Mouse (Mus musculus): ENCODE results near the gene Ugcg. TPM values are rescaled to one million over a fixed set of nuclear protein-coding genes. Genes with fewer than 3 reads are reported as not detected.
"Not testable (repeated sequence)": the region's sequence is repeated elsewhere in the genome, so short reads cannot be mapped to it uniquely, and the experiment has no call there.

Gene Ugcg
- polyA plus RNA-seq, 2 experiments, result 15.3 to 34.0 TPM

DNA sequence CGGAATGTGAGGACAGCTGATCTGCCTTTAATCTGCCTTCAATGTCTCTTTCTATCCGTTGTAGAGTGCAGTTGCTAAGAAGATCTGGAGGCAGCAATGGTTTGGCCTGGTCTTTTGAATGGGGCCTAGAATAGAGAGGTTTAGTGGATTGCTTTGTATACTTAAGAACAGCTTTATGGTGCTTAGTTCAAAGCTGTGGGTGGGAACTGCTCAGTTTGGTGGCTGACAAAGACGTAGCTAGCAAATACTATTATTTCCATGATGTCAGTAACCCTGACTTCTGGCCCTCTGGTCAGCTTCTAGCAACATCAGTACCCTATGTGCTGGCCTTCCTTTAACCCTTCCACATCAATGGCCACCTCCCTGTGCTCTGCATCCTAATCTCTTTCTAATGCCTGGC lies 68.8 kb downstream of the Ugcg start:
- Histone ChIP-seq H3K4me2 (replicated peaks; ENCODE audit: low read depth, low read length, severe bottlenecking) (no peak overlapping the region), H3K27me3 (ENCODE audit: control insufficient read depth, insufficient read depth, low read length) (no peaks in the 10 kb centered on the region), H3K36me3 (ENCODE audit: control insufficient read depth, insufficient read depth, low read length) (no peaks in the 10 kb centered on the region), H3K4me3 (replicated peaks; ENCODE audit: low read length) (no peak overlapping the region), H3K9ac (ENCODE audit: low read depth, low read length, severe bottlenecking) (no peak overlapping the region), H3K4me1 (ENCODE audit: control insufficient read depth, insufficient read depth, low read length) (no peaks in the 10 kb centered on the region), H3K27ac (replicated peaks; ENCODE audit: low read depth, low read length) (no peak overlapping the region), H3K9me3 (ENCODE audit: control insufficient read depth, low read length) (no peaks in the 10 kb centered on the region)
- no peak for DNase-seq (ENCODE audit: low spot score)
- no peak for ATAC-seq (ENCODE audit: low FRiP score, low read depth)
- 37% methylated on average over 3 of the region's 3 CpGs for WGBS
- TF ChIP-seq POLR2A (IDR thresholded peaks at IDR 0.05; ENCODE audit: borderline replicate concordance, extremely low read depth, insufficient read depth, insufficient read length), result no peak

DNA sequence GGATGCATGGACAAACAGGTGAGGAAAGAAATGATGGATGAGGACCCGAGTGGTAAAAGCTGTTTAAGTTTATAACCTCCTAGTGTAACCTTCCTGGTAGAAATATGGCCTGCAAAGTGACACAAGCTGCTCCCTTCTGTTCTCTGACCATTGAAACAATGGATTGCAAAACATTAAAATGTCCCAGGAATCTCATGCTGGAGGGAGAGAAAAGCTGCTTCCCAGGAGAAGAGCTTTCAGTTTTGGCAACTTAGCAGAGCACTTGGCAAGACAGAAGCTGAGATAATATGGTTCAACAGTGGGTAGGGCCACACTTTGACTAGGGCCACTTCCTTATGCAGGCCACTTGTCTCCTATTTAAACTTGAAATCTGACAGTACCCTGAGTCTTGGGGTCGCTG lies 69.7 kb downstream of the Ugcg start:
- H3K4me1 ChIP-seq (ENCODE audit: control insufficient read depth, insufficient read depth, low read length), result no peaks in the 10 kb centered on the region
- no peak overlapping the region for H3K4me3 ChIP-seq (replicated peaks; ENCODE audit: low read length)
- no peaks in the 10 kb centered on the region for H3K36me3 ChIP-seq (ENCODE audit: control insufficient read depth, insufficient read depth, low read length)
- no peak overlapping the region for H3K27ac ChIP-seq (replicated peaks; ENCODE audit: low read depth, low read length)
- ATAC-seq (ENCODE audit: low FRiP score, low read depth) (no peak), DNase-seq (ENCODE audit: low spot score) (no peak)
- no peaks in the 10 kb centered on the region for H3K27me3 ChIP-seq (ENCODE audit: control insufficient read depth, insufficient read depth, low read length)
- 90% methylated on average over 2 of the region's 2 CpGs for WGBS
- no peak overlapping the region for H3K4me2 ChIP-seq (replicated peaks; ENCODE audit: low read depth, low read length, severe bottlenecking)
- H3K9me3 ChIP-seq (ENCODE audit: control insufficient read depth, low read length), result no peaks in the 10 kb centered on the region
- no peak overlapping the region for H3K9ac ChIP-seq (ENCODE audit: low read depth, low read length, severe bottlenecking)
- no peak for TF ChIP-seq POLR2A (IDR thresholded peaks at IDR 0.05; ENCODE audit: borderline replicate concordance, extremely low read depth, insufficient read depth, insufficient read length)

DNA sequence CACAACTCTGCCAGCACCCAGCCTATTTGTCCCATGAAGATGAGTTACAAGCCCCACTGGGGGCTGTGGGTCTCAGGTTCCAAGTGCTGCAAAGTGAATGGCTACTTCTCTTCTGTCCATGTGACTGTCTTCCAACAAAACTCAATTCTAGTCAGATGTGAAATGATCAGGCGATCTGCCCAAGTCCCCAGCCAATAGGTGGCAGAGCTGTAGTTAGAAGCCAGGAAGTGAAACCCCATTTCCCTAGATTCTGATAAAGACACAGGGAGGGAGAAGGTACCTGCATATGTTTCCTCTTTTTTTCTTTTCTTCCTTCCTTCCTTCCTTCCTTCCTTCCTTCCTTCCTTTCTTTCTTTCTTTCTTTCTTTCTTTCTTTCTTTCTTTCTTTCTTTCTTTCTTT lies 70.7 kb downstream of the Ugcg start:
- WGBS, result 89% methylated on average over 1 of the region's 1 CpGs
- Histone ChIP-seq H3K4me3 (replicated peaks; ENCODE audit: low read length) (no peak overlapping the region), H3K9me3 (ENCODE audit: control insufficient read depth, low read length) (no peaks in the 10 kb centered on the region), H3K9ac (ENCODE audit: low read depth, low read length, severe bottlenecking) (no peak overlapping the region), H3K27me3 (ENCODE audit: control insufficient read depth, insufficient read depth, low read length) (no peaks in the 10 kb centered on the region), H3K4me1 (ENCODE audit: control insufficient read depth, insufficient read depth, low read length) (no peaks in the 10 kb centered on the region), H3K4me2 (replicated peaks; ENCODE audit: low read depth, low read length, severe bottlenecking) (no peak overlapping the region), H3K27ac (replicated peaks; ENCODE audit: low read depth, low read length) (no peak overlapping the region), H3K36me3 (ENCODE audit: control insufficient read depth, insufficient read depth, low read length) (no peaks in the 10 kb centered on the region)
- ATAC-seq (ENCODE audit: low FRiP score, low read depth), result no peak
- no peak for DNase-seq (ENCODE audit: low spot score)
- no peak for TF ChIP-seq POLR2A (IDR thresholded peaks at IDR 0.05; ENCODE audit: borderline replicate concordance, extremely low read depth, insufficient read depth, insufficient read length)

DNA sequence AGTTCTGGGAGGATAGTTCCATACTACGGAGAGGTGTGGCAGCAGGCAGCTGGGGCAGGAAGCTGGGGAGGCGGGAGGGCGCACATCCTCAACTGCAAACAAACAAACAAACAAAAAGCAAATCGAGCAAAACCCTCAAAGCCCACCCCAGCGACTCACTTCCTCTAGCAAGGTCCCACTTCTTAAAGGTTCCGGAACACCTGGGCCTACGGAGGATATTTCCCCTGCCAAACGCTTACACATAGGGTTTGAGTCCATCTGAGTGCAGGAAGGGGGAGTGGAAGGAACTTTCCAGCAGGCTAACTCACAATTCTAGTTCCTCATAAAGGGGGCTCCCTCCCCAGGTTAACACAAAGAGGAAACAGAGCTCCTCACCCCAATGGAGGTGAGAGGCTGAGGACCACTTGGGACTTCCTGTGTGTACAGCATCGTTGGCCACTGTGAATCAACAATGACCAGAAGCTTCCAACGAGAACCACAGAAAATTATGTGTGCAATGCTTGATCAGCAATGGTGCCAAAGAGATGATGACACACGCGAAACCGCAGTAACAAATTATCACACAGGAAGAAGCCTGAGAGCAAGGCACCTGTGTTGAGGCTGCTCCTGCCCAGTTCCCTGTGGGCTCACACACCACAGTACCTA lies 71.9 kb downstream of the Ugcg start:
- ATAC-seq (ENCODE audit: low FRiP score, low read depth) (no peak), DNase-seq (ENCODE audit: low spot score) (no peak)
- 84% methylated on average over 13 of the region's 13 CpGs for WGBS
- Histone ChIP-seq H3K27ac (replicated peaks; ENCODE audit: low read depth, low read length) (no peak overlapping the region), H3K36me3 (ENCODE audit: control insufficient read depth, insufficient read depth, low read length) (no peaks in the 10 kb centered on the region), H3K27me3 (ENCODE audit: control insufficient read depth, insufficient read depth, low read length) (no peaks in the 10 kb centered on the region), H3K4me2 (replicated peaks; ENCODE audit: low read depth, low read length, severe bottlenecking) (no peak overlapping the region), H3K9me3 (ENCODE audit: control insufficient read depth, low read length) (no peaks in the 10 kb centered on the region), H3K4me3 (replicated peaks; ENCODE audit: low read length) (no peak overlapping the region), H3K9ac (ENCODE audit: low read depth, low read length, severe bottlenecking) (no peak overlapping the region), H3K4me1 (ENCODE audit: control insufficient read depth, insufficient read depth, low read length) (no peaks in the 10 kb centered on the region)
- TF ChIP-seq POLR2A (IDR thresholded peaks at IDR 0.05; ENCODE audit: borderline replicate concordance, extremely low read depth, insufficient read depth, insufficient read length), result no peak

DNA sequence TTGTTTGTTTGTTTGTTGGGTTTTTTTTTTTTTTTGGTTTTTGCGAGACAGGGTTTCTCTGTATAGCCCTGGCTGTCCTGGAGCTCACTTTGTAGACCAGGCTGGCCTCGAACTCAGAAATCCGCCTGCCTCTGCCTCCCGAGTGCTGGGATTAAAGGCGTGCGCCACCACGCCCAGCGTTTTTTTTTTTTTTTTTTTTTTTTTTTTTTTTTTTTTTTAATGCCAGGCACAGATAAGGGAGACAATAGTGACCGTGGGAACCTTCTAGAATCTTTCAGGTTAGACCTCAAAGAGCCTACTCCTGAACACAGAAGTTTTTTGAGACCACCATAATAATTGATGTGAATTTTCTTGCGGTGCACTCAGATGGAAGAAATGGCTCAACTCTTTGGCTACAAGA lies 72.5 kb downstream of the Ugcg start:
- not testable (repeated sequence) for H3K27ac ChIP-seq (replicated peaks; ENCODE audit: low read depth, low read length); H3K4me1 ChIP-seq (ENCODE audit: control insufficient read depth, insufficient read depth, low read length); ATAC-seq (ENCODE audit: low FRiP score, low read depth); H3K4me2 ChIP-seq (replicated peaks; ENCODE audit: low read depth, low read length, severe bottlenecking); H3K27me3 ChIP-seq (ENCODE audit: control insufficient read depth, insufficient read depth, low read length); DNase-seq (ENCODE audit: low spot score); H3K4me3 ChIP-seq (replicated peaks; ENCODE audit: low read length); H3K9ac ChIP-seq (ENCODE audit: low read depth, low read length, severe bottlenecking); H3K36me3 ChIP-seq (ENCODE audit: control insufficient read depth, insufficient read depth, low read length); H3K9me3 ChIP-seq (ENCODE audit: control insufficient read depth, low read length)
- 96% methylated on average over 9 of the region's 10 CpGs for WGBS

DNA sequence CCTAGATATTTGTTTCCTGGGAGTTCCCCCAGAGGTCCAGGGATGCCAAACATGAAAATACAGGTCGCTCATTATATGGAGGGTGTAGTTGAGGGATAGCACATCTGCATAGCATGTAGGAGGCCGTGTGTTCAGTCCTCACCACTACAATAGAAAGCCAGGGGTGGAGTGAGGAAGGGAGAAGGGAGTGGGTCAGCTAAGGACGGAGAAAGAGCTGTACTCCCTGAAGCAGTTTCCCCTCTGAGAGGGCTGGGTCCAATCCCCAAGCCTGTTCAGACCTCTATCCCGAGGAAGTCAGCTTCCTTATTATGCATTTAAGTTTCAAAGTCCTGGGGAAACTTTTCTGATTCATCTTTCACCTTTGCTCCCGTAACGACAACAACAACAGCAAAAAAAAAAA lies 73.1 kb downstream of the Ugcg start:
- Histone ChIP-seq H3K27me3 (ENCODE audit: control insufficient read depth, insufficient read depth, low read length) (no peaks in the 10 kb centered on the region), H3K4me3 (replicated peaks; ENCODE audit: low read length) (no peak overlapping the region), H3K4me1 (ENCODE audit: control insufficient read depth, insufficient read depth, low read length) (no peaks in the 10 kb centered on the region), H3K36me3 (ENCODE audit: control insufficient read depth, insufficient read depth, low read length) (no peaks in the 10 kb centered on the region), H3K4me2 (replicated peaks; ENCODE audit: low read depth, low read length, severe bottlenecking) (no peak overlapping the region), H3K9me3 (ENCODE audit: control insufficient read depth, low read length) (no peaks in the 10 kb centered on the region), H3K9ac (ENCODE audit: low read depth, low read length, severe bottlenecking) (no peak overlapping the region), H3K27ac (replicated peaks; ENCODE audit: low read depth, low read length) (no peak overlapping the region)
- 75% methylated on average over 6 of the region's 6 CpGs for WGBS
- no peak for TF ChIP-seq POLR2A (IDR thresholded peaks at IDR 0.05; ENCODE audit: borderline replicate concordance, extremely low read depth, insufficient read depth, insufficient read length)
- no peak for ATAC-seq (ENCODE audit: low FRiP score, low read depth)
- no peak for DNase-seq (ENCODE audit: low spot score)
